ENCODE assay signal across 18 mouse cellular contexts in genomic region chr10:117504267-117504902, GRCm38 (mm10).
"Had no signal": no experiment of that assay in that cellular context is flagged by ENCODE, and none has a peak within 500 bp of the region (broad histone marks: within the 10 kb centered on the region; RNA-seq: fewer than 3 reads in every experiment).

No protein-coding gene starts in this region.

- ATAC-seq: midbrain, embryonic 13.5 days; midbrain, embryonic 16.5 days had no signal

- H3K36me3 ChIP-seq: midbrain, embryonic 10.5 days; midbrain, embryonic 13.5 days; neural tube, embryonic 13.5 days; neural tube, embryonic 15.5 days had no signal

- DNase-seq: lung, adult 18-20 months; lung, embryonic 14.5 days; lung, postnatal 10 days; lung, postnatal 4 days; retina, postnatal 1 day; right cerebral cortex, adult 18-20 months; right cerebral cortex, postnatal 25 days; right cerebral cortex, postnatal 4 days; spleen, adult 18-20 months; thymus, adult 18-20 months; thymus, postnatal 14 days; thymus, postnatal 36 days had no signal

- H3K4me1 ChIP-seq: midbrain, embryonic 10.5 days; midbrain, embryonic 13.5 days; neural tube, embryonic 13.5 days had no signal

- H3K9ac ChIP-seq: lung, embryonic 14.5 days; midbrain, embryonic 13.5 days; neural tube, embryonic 13.5 days; neural tube, embryonic 15.5 days had no signal

- H3K27ac ChIP-seq: midbrain, embryonic 10.5 days; midbrain, embryonic 13.5 days; neural tube, embryonic 13.5 days; neural tube, embryonic 15.5 days had no signal

- H3K9me3 ChIP-seq: midbrain, embryonic 10.5 days; midbrain, embryonic 13.5 days; neural tube, embryonic 13.5 days; neural tube, embryonic 15.5 days had no signal

- H3K27me3 ChIP-seq: midbrain, embryonic 13.5 days; neural tube, embryonic 13.5 days; neural tube, embryonic 15.5 days had no signal

- H3K4me2 ChIP-seq: lung, embryonic 14.5 days; midbrain, embryonic 13.5 days; neural tube, embryonic 13.5 days; neural tube, embryonic 15.5 days had no signal

- H3K4me3 ChIP-seq: midbrain, embryonic 10.5 days; midbrain, embryonic 13.5 days; myocyte; neural tube, embryonic 13.5 days; neural tube, embryonic 15.5 days had no signal
